Mouse (Mus musculus) spleen, postnatal 10 days (tissue): Measurements from ENCODE around the gene Gm20532.

Source experiments
- DNase-seq, 2 experiments: peaks; one replicate each; pipeline ENCODE4 v3.0.0; 2021 to 2022; ENCODE audit warnings: low spot score in 2 of 2

The Gm20532 gene

GRCm38 (mm10) chr2:26646643-26647293 is 60.3 kb downstream of the Gm20532 start:
- peak in 1 of 2 experiments; percentile 73 for DNase-seq

GRCm38 (mm10) chr2:26654687-26655086 is 68.2 kb downstream of the Gm20532 start:
- DNase-seq = no peak

GRCm38 (mm10) chr2:26657426-26657825 is 71.0 kb downstream of the Gm20532 start:
- DNase-seq = no peak

GRCm38 (mm10) chr2:26661143-26661752 is 74.8 kb downstream of the Gm20532 start:
- peak in 1 of 2 experiments; percentile 46 for DNase-seq

GRCm38 (mm10) chr2:26661768-26662508 is 75.5 kb downstream of the Gm20532 start:
- no peak for DNase-seq

GRCm38 (mm10) chr2:26662509-26662882 is 76.1 kb downstream of the Gm20532 start:
- DNase-seq = no peak

- no peak for DNase-seq
These were observed 76.7 kb downstream of the Gm20532 start for GRCm38 (mm10) chr2:26663112-26663511.

- peak; percentile 34 to 74 for DNase-seq
These were observed 77.1 kb downstream of the Gm20532 start for GRCm38 (mm10) chr2:26663551-26663950.

- no peak for DNase-seq
These were observed 82.3 kb downstream of the Gm20532 start for GRCm38 (mm10) chr2:26668746-26669145.

- no peak for DNase-seq
These were observed 84.7 kb downstream of the Gm20532 start, which contains the start of gene Lcn4 for GRCm38 (mm10) chr2:26671182-26671581. Gene Lcn4, minus strand, starts transcription at chr2:26671282.
